Mouse (Mus musculus) small intestine, adult 2 months (tissue): ENCODE data around the gene Dapk1.

Experiments used
- CTCF ChIP-seq: fragments of 200-500 bp; IDR thresholded peaks from 2 replicates; pipeline ENCODE4 v1.5.1; 2012; ENCODE audit warnings: low read depth, mild to moderate bottlenecking, control low read depth, inconsistent platforms, low read length, moderate library complexity, mixed read lengths; ENCODE audit not compliant: insufficient replicate concordance, insufficient read length; ENCODE audit errors: extremely low read depth
- POLR2A ChIP-seq: fragments of 200-500 bp; IDR thresholded peaks from 2 replicates; pipeline ENCODE4 v1.6.1; 2012; ENCODE audit warnings: low read depth, mild to moderate bottlenecking, control low read depth, inconsistent platforms, low read length, moderate library complexity

GRCm38 (mm10) chr13:60701671-60702171, 100.0 kb downstream of the Dapk1 start:
- TF ChIP-seq CTCF (no peak), POLR2A (no peak)
